Mouse (Mus musculus) megakaryocyte, embryonic 14.5 days (primary cell): ENCODE measurements at regions not wholly inside any gene's neighbourhood (a gene's known extent, or its start where the extent isn't known, plus 50 kb on each side); places are given as distances from the start of the nearest gene placed in this dataset.
A peak's percentile ranks its signal among the peaks of the same experiment; 100 is the strongest.

Source experiments
- H3K27me3 ChIP-seq: replicated peaks from 2 replicates; pipeline ENCODE3; 2012; ENCODE audit warnings: inconsistent platforms
- H3K36me3 ChIP-seq: replicated peaks from 2 replicates; pipeline ENCODE3; 2012; ENCODE audit warnings: low read length, inconsistent platforms, mixed read lengths
- H3K4me1 ChIP-seq: 2 replicates; pipeline ENCODE4 v1.6.1; 2012; ENCODE audit warnings: inconsistent platforms
- H3K4me3 ChIP-seq: replicated peaks from 2 replicates; pipeline ENCODE3; 2012; ENCODE audit warnings: moderate library complexity, mild to moderate bottlenecking, inconsistent platforms
- H3K9me3 ChIP-seq: 2 replicates; pipeline ENCODE4 v1.6.1; 2012; ENCODE audit warnings: inconsistent platforms
- FLI1 ChIP-seq: IDR thresholded peaks from 2 replicates; pipeline ENCODE4 v1.6.1; 2012; ENCODE audit warnings: low read length, inconsistent platforms, mixed read lengths
- GATA1 ChIP-seq: IDR thresholded peaks from 3 replicates; pipeline ENCODE4 v1.6.1; 2012; ENCODE audit warnings: mixed read lengths, low read length, inconsistent platforms, borderline replicate concordance

- no peaks in the 10 kb centered on the region for H3K4me1 ChIP-seq
- H3K9me3 ChIP-seq, result no peaks in the 10 kb centered on the region
- H3K4me3 ChIP-seq, result no peak overlapping the region
- no peaks in the 10 kb centered on the region for H3K27me3 ChIP-seq
- TF ChIP-seq GATA1 (no peak), FLI1 (no peak)
- H3K36me3 ChIP-seq, result no peaks in the 10 kb centered on the region
These were observed 647.5 kb downstream of the Kcnj3 start for GRCm38 (mm10) chr2:56083226-56083625.

GRCm38 (mm10) chr2:56109531-56109930, 673.8 kb downstream of the Kcnj3 start:
- no peak overlapping the region for H3K4me3 ChIP-seq
- H3K9me3 ChIP-seq, result no peaks in the 10 kb centered on the region
- TF ChIP-seq FLI1 (no peak), GATA1 (no peak)

GRCm38 (mm10) chr2:56109975-56110374, 674.2 kb downstream of the Kcnj3 start:
- Histone ChIP-seq H3K4me3 (no peak overlapping the region), H3K27me3 (no peaks in the 10 kb centered on the region), H3K36me3 (no peaks in the 10 kb centered on the region), H3K9me3 (no peaks in the 10 kb centered on the region), H3K4me1 (no peaks in the 10 kb centered on the region)
- no peak for TF ChIP-seq FLI1

More at GRCm38 (mm10) chr2:56109531-56109930, 673.8 kb downstream of the Kcnj3 start:
- Histone ChIP-seq H3K27me3 (no peaks in the 10 kb centered on the region), H3K4me1 (no peaks in the 10 kb centered on the region), H3K36me3 (no peaks in the 10 kb centered on the region)

DNA sequence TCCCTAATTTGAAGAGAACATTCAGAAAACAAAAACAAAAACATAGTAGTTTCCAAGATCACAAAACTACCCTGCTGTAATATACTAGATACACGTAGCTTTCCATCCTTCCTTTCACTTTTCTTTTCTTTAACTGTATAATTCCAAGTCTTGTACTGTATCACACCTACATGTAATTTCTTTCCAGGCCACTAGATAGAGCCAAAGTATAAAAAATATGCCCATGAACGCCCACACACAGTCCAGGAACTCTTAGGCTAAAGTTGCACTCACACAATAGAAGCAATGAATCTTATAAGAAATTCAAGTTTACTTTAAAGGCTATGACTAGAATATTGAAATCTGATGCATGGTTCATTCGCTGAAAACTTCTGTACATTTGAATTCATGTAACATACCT, 678.7 kb downstream of the Kcnj3 start:
- Histone ChIP-seq H3K4me3 (peak overlapping the region; percentile 28), H3K27me3 (no peaks in the 10 kb centered on the region), H3K36me3 (no peaks in the 10 kb centered on the region), H3K4me1 (peaks cover 1% of the 10 kb centered on the region; the same call in 1 of the 2 replicates), H3K9me3 (no peaks in the 10 kb centered on the region)
- TF ChIP-seq GATA1 (no peak), FLI1 (no peak)

DNA sequence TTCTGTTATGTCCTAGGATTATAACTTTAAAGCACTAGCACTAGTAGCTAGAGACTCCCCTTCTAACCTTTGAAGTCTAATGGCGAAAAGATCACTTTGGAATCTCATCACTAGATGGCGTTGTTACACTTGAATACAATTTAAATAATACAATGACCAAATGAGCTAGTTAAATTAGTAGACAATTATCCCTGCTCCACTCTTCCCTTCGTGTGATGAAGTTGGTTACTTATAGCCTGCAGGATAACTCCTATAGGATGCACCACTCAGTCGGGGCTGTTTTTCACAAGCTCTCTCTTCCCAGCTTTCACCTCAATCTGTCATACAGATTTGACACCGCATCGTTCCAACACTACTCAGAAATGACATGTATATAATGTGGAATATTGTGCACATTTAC, 683.6 kb downstream of the Kcnj3 start:
- TF ChIP-seq GATA1, result no peak
- TF ChIP-seq FLI1, result no peak
- no peaks in the 10 kb centered on the region for H3K36me3 ChIP-seq
- peaks cover 11% of the 10 kb centered on the region; the same call in 1 of the 2 replicates for H3K4me1 ChIP-seq
- H3K27me3 ChIP-seq, result no peaks in the 10 kb centered on the region
- no peak overlapping the region for H3K4me3 ChIP-seq
- H3K9me3 ChIP-seq, result no peaks in the 10 kb centered on the region

DNA sequence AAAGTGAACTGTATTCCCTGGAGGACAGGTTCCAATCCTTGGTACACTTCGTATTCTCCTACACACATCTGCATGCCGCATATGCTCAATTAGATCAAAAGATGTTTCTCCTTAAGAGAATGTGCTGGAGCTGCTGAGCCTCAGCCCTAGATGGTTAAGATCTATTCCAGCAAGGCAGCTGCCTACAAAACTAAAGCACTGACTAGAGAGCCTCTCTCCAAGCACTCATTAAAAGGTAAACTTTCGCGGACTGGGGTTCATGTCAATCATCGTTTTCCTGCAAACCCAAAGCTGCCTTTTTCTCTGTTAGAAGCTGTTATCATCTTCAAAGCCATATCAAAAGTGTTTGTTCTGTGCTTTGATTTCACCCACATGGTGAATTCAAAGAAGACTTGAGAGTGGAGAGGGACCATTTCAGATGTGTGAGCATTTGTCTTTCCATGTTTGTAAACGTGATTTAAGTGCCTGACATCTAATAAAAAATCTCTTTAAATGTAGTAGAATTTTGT, 711.4 kb downstream of the Kcnj3 start:
- Histone ChIP-seq H3K27me3 (no peaks in the 10 kb centered on the region), H3K4me1 (no peaks in the 10 kb centered on the region), H3K9me3 (no peaks in the 10 kb centered on the region), H3K36me3 (no peaks in the 10 kb centered on the region), H3K4me3 (no peak overlapping the region)
- TF ChIP-seq FLI1, result no peak
- TF ChIP-seq GATA1, result no peak

GRCm38 (mm10) chr2:56196449-56196848, 760.7 kb downstream of the Kcnj3 start:
- Histone ChIP-seq H3K4me3 (no peak overlapping the region), H3K4me1 (no peaks in the 10 kb centered on the region), H3K9me3 (0 out of 2 replicates have a peak, but pooled peaks cover 2% of the 10 kb centered on the region), H3K36me3 (no peaks in the 10 kb centered on the region), H3K27me3 (no peaks in the 10 kb centered on the region)
- TF ChIP-seq GATA1 (no peak), FLI1 (no peak)

- no peak for TF ChIP-seq FLI1
- no peak for TF ChIP-seq GATA1
- no peaks in the 10 kb centered on the region for H3K36me3 ChIP-seq
- no peak overlapping the region for H3K4me3 ChIP-seq
- 0 out of 2 replicates have a peak, but pooled peaks cover 3% of the 10 kb centered on the region for H3K9me3 ChIP-seq
- no peaks in the 10 kb centered on the region for H3K27me3 ChIP-seq
- no peaks in the 10 kb centered on the region for H3K4me1 ChIP-seq
These were observed 791.7 kb downstream of the Kcnj3 start for GRCm38 (mm10) chr2:56227476-56227875.

GRCm38 (mm10) chr2:56233042-56233441, 797.3 kb downstream of the Kcnj3 start:
- Histone ChIP-seq H3K36me3 (no peaks in the 10 kb centered on the region), H3K27me3 (no peaks in the 10 kb centered on the region), H3K9me3 (0 out of 2 replicates have a peak, but pooled peaks cover 3% of the 10 kb centered on the region), H3K4me3 (no peak overlapping the region), H3K4me1 (no peaks in the 10 kb centered on the region)
- no peak for TF ChIP-seq GATA1
- no peak for TF ChIP-seq FLI1

DNA sequence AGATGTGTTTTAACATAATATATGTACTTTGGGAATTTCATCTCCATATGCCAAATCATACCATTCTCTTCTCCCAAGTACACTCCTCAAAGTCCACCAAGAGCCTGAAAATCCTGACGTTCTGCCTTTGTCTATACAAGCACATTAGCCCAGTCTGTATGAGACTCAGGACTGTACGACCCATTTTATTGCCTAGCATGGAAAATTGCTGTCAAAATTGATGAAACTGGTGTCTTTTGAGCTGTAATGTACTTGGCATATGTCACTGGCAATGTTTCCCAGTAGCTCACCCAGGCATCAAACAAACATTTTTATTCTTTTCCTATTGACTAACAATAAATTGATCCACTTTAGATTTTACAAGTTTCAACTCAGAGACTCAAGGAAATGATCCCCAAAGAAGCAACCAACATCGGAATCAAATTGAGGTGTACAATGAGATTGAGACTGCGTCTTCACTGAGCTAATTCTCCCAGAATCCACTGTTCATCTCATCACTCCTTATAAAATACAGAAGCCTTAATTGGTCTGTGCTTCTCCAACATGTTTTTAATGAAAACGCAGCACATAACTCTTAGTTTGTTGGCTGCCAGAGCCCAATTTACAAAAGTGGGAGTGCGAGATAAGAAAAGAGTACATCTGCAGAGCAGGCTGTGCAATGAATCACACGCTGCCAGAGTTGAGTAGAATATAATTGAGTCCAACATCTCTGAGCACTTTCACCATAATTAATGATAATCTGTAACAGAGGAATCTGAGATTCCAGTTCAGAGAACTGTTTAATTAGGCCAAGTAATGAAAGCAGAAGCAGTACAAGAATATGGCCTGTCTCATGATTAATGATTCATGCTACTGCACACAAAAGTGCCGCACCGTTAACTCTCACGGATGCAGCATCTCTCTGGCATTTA, 821.5 kb downstream of the Kcnj3 start:
- Histone ChIP-seq H3K36me3 (no peaks in the 10 kb centered on the region), H3K9me3 (no peaks in the 10 kb centered on the region), H3K4me1 (no peaks in the 10 kb centered on the region), H3K4me3 (no peak overlapping the region), H3K27me3 (no peaks in the 10 kb centered on the region)
- TF ChIP-seq GATA1 (no peak), FLI1 (no peak)
